In genomic region chr12:34451198-34451597, GRCm38 (mm10) we compare ENCODE assay signal across 11 mouse cellular contexts.
DNase-seq lines count a peak whose midpoint lies in the region; ATAC-seq and TF ChIP-seq lines count a peak whose summit lies in the region.
"Had no signal": no experiment of that assay in that cellular context is flagged by ENCODE, and none has a peak within 500 bp of the region (broad histone marks: within the 10 kb centered on the region; RNA-seq: fewer than 3 reads in every experiment).

No protein-coding gene starts in this region.

- H3K4me2 ChIP-seq in embryonic facial prominence, embryonic 14.5 days (ENCODE audit: low read depth, low read length) = no peak overlapping the region
- H3K4me2 ChIP-seq in intestine, embryonic 15.5 days (replicated peaks) = no peak overlapping the region
- H3K4me2 ChIP-seq: stomach, embryonic 15.5 days had no signal

- no peaks in the 10 kb centered on the region for H3K9me3 ChIP-seq in embryonic facial prominence, embryonic 14.5 days (ENCODE audit: control insufficient read depth, low read length)
- H3K9me3 ChIP-seq in embryonic facial prominence, embryonic 10.5 days = no peaks in the 10 kb centered on the region
- no peaks in the 10 kb centered on the region for H3K9me3 ChIP-seq in hindbrain, embryonic 10.5 days
- no peaks in the 10 kb centered on the region for H3K9me3 ChIP-seq in intestine, embryonic 15.5 days
- H3K9me3 ChIP-seq: stomach, embryonic 15.5 days had no signal

- H3K4me1 ChIP-seq in embryonic facial prominence, embryonic 14.5 days (ENCODE audit: control insufficient read depth, insufficient read depth, low read length) = no peaks in the 10 kb centered on the region
- 0 out of 2 replicates have a peak, but pooled peaks cover 5% of the 10 kb centered on the region for H3K4me1 ChIP-seq in embryonic facial prominence, embryonic 10.5 days
- no peaks in the 10 kb centered on the region for H3K4me1 ChIP-seq in hindbrain, embryonic 10.5 days (replicated peaks)
- H3K4me1 ChIP-seq in intestine, embryonic 15.5 days (replicated peaks) = no peaks in the 10 kb centered on the region
- H3K4me1 ChIP-seq: stomach, embryonic 15.5 days had no signal

- ATAC-seq in embryonic facial prominence, embryonic 14.5 days (ENCODE audit: low read depth) = no peak
- ATAC-seq in intestine, embryonic 15.5 days = no peak

- no peak overlapping the region for H3K27ac ChIP-seq in embryonic facial prominence, embryonic 14.5 days (replicated peaks; ENCODE audit: low read depth, low read length)
- no peak overlapping the region for H3K27ac ChIP-seq in embryonic facial prominence, embryonic 10.5 days (replicated peaks)
- H3K27ac ChIP-seq in left cerebral cortex, adult 2 months = no peak overlapping the region
- H3K27ac ChIP-seq in hindbrain, embryonic 10.5 days = no peak overlapping the region
- H3K27ac ChIP-seq in intestine, embryonic 15.5 days = no peak overlapping the region
- H3K27ac ChIP-seq: stomach, embryonic 15.5 days had no signal

- H3K36me3 ChIP-seq in embryonic facial prominence, embryonic 14.5 days (ENCODE audit: control insufficient read depth, insufficient read depth, low read length) = no peaks in the 10 kb centered on the region
- H3K36me3 ChIP-seq in embryonic facial prominence, embryonic 10.5 days (replicated peaks) = no peaks in the 10 kb centered on the region
- H3K36me3 ChIP-seq in hindbrain, embryonic 10.5 days = no peaks in the 10 kb centered on the region
- no peaks in the 10 kb centered on the region for H3K36me3 ChIP-seq in intestine, embryonic 15.5 days
- H3K36me3 ChIP-seq: stomach, embryonic 15.5 days had no signal

- no peak overlapping the region for H3K4me3 ChIP-seq in embryonic facial prominence, embryonic 14.5 days (ENCODE audit: low read depth, low read length)
- H3K4me3 ChIP-seq in embryonic facial prominence, embryonic 10.5 days = no peak overlapping the region
- H3K4me3 ChIP-seq in left cerebral cortex, adult 2 months = no peak overlapping the region
- no peak overlapping the region for H3K4me3 ChIP-seq in hindbrain, embryonic 10.5 days
- H3K4me3 ChIP-seq in intestine, embryonic 15.5 days (replicated peaks) = no peak overlapping the region
- H3K4me3 ChIP-seq: myocyte; stomach, embryonic 15.5 days had no signal

- intact Hi-C loops in left cerebral cortex, adult 2 months (cut with DNase I) = loop anchor here (5.0 to 10.0 kb wide), 3 partner anchors 46 to 564 kb away; no protein-coding TSS in a partner anchor
- intact Hi-C loops in heart, postnatal 10 days (cut with DNase I) = loop anchor here (2.0 to 5.0 kb wide), 3 partner anchors 76 to 731 kb away; no protein-coding TSS in a partner anchor

- DNase-seq in embryonic facial prominence, embryonic 14.5 days (ENCODE audit: low spot score) = peak; percentile 21
- DNase-seq in embryonic facial prominence, embryonic 10.5 days (ENCODE audit: low spot score) = no peak
- DNase-seq in left cerebral cortex, adult 2 months (ENCODE audit: extremely low spot score in 1 of 2, low spot score in 2 of 2) = no peak
- no peak for DNase-seq in left cerebral cortex, adult 8-10 months (ENCODE audit: low spot score in 2 of 2)
- peak; percentile 56 for DNase-seq in CD4-positive, CD25-positive, alpha-beta regulatory T cell, adult 2 months (ENCODE audit: low read depth, low spot score)
- peak; percentile 43 to 53 for DNase-seq in heart, postnatal 10 days
- DNase-seq in hindbrain, embryonic 10.5 days (ENCODE audit: low spot score) = no peak
- DNase-seq: gastrocnemius, postnatal 36 days had no signal

- WGBS in embryonic facial prominence, embryonic 14.5 days = 56% methylated on average over 2 of the region's 2 CpGs
- 62% methylated on average over 2 of the region's 2 CpGs for WGBS in embryonic facial prominence, embryonic 10.5 days
- 64% methylated on average over 2 of the region's 2 CpGs for WGBS in hindbrain, embryonic 10.5 days
- WGBS in intestine, embryonic 15.5 days = 60% methylated on average over 2 of the region's 2 CpGs

- H3K9ac ChIP-seq in embryonic facial prominence, embryonic 14.5 days (ENCODE audit: low read depth, low read length) = no peak overlapping the region
- no peak overlapping the region for H3K9ac ChIP-seq in intestine, embryonic 15.5 days
- H3K9ac ChIP-seq: stomach, embryonic 15.5 days had no signal

- TF ChIP-seq CTCF in left cerebral cortex, adult 2 months (IDR thresholded peaks at IDR 0.05) = peak; percentile 59

- no peaks in the 10 kb centered on the region for H3K27me3 ChIP-seq in embryonic facial prominence, embryonic 14.5 days (replicated peaks; ENCODE audit: control insufficient read depth, insufficient read depth, low read length)
- H3K27me3 ChIP-seq in embryonic facial prominence, embryonic 10.5 days (replicated peaks; ENCODE audit: low read depth, poor library complexity, severe bottlenecking) = no peaks in the 10 kb centered on the region
- H3K27me3 ChIP-seq in hindbrain, embryonic 10.5 days (ENCODE audit: insufficient read depth, poor library complexity, severe bottlenecking) = no peaks in the 10 kb centered on the region
- H3K27me3 ChIP-seq in intestine, embryonic 15.5 days (replicated peaks) = no peaks in the 10 kb centered on the region
- H3K27me3 ChIP-seq: stomach, embryonic 15.5 days had no signal

Comparison
In these comparisons a context has a peak if more than half of its experiments do, and no peak if none do; other contexts are left out.
1. DNase-seq: peak in embryonic facial prominence, embryonic 14.5 days (single experiment), CD4-positive, CD25-positive, alpha-beta regulatory T cell, adult 2 months (single experiment) and heart, postnatal 10 days (2 of 2); none in embryonic facial prominence, embryonic 10.5 days (single experiment), left cerebral cortex, adult 2 months (0 of 2), left cerebral cortex, adult 8-10 months (0 of 2) and hindbrain, embryonic 10.5 days (single experiment).